Mouse (Mus musculus) gonadal fat pad, adult 2 months (tissue): ENCODE data around the gene Gm8005. TPM values are rescaled to one million over a fixed set of nuclear protein-coding genes. Genes with fewer than 3 reads are reported as not detected.
"Not testable (repeated sequence)": the region's sequence is repeated elsewhere in the genome, so short reads cannot be mapped to it uniquely, and the experiment has no call there.

ENCODE experiments used
- DNase-seq: peaks from one replicate; pipeline ENCODE4 v3.0.0-alpha.2; 2012; ENCODE audit warnings: low read depth
- polyA plus RNA-seq: library from polyadenylated mRNA; depleted of rRNA; stranded (reverse); fragments of >200 nt; gene quantifications from 2 replicates; pipeline ENCODE4 v1.2.3, GENCODE M21; 2012; rRNA removed

The Gm8005 gene
- polyA plus RNA-seq, result not detected in 2 replicates

- DNase-seq, result not testable (repeated sequence)
These were observed at the start of gene Gm8005 for GRCm38 (mm10) chr14:42439573-42439972. TSS of gene Gm8005 (minus strand) at chr14:42439673.

- DNase-seq, result not testable (repeated sequence)
These were observed 24.1 kb upstream of the Gm8005 start, which contains the start of gene Gm8011 for GRCm38 (mm10) chr14:42463581-42463980. TSS of gene Gm8011 (plus strand) at chr14:42463881.

Other genes with a start within 250 kb of the Gm8005 start
- gene Gm3573, start 248.9 kb downstream of the Gm8005 start, polyA plus RNA-seq, result not detected in 2 replicates
- not detected in 2 replicates for gene Gm17026, start 179.6 kb downstream of the Gm8005 start, polyA plus RNA-seq
- gene Gm9611, start 142.3 kb downstream of the Gm8005 start, polyA plus RNA-seq, result not detected in 2 replicates
- gene Gm7995, start 129.5 kb downstream of the Gm8005 start, polyA plus RNA-seq, result not detected in 2 replicates
- not detected in 2 replicates for gene Gm8011, start 24.2 kb upstream of the Gm8005 start, polyA plus RNA-seq
- gene Gm8020, start 62.7 kb upstream of the Gm8005 start, polyA plus RNA-seq, result not detected in 2 replicates
- gene Gm8024, start 84.6 kb upstream of the Gm8005 start, polyA plus RNA-seq, result not detected in 2 replicates
- not detected in 2 replicates for gene Gm17124, start 160.2 kb upstream of the Gm8005 start, polyA plus RNA-seq
- not detected in 2 replicates for gene Gm3633, start 202.2 kb upstream of the Gm8005 start, polyA plus RNA-seq
- not detected in 2 replicates for gene Gm10378, start 216.3 kb upstream of the Gm8005 start, polyA plus RNA-seq